Mouse (Mus musculus) heart, embryonic 12.5 days (tissue): Measurements from ENCODE around the gene Pdk2. TPM values are rescaled to one million over a fixed set of nuclear protein-coding genes. Genes with fewer than 3 reads are reported as not detected.

Experiments used
- ATAC-seq: fragments of 200-750 bp; cut with Nextera tagmentation; 2 replicates; pipeline ENCODE4 v1.8.0; 2017; ENCODE audit warnings: moderate TSS enrichment, moderate library complexity; ENCODE audit not compliant: insufficient number of reproducible peaks, low FRiP score
- H3K27ac ChIP-seq: fragments of 300-500 bp; sonication (generic); 2 replicates; pipeline ENCODE4 v1.5.1; 2016; ENCODE audit warnings: mild to moderate bottlenecking, moderate library complexity; ENCODE audit not compliant: poor library complexity, severe bottlenecking
- H3K27me3 ChIP-seq: fragments of 300-500 bp; sonication (generic); replicated peaks from 2 replicates; pipeline ENCODE4 v1.6.1; 2016; ENCODE audit warnings: mild to moderate bottlenecking, moderate library complexity
- H3K36me3 ChIP-seq: fragments of 300-500 bp; sonication (generic); 2 replicates; pipeline ENCODE4 v1.6.1; 2016; ENCODE audit warnings: mild to moderate bottlenecking, moderate library complexity
- H3K4me1 ChIP-seq: fragments of 300-500 bp; sonication (generic); replicated peaks from 2 replicates; pipeline ENCODE4 v1.6.1; 2016; ENCODE audit warnings: mild to moderate bottlenecking
- H3K4me2 ChIP-seq: fragments of 300-500 bp; sonication (generic); 2 replicates; pipeline ENCODE4 v1.6.1; 2016; ENCODE audit warnings: mild to moderate bottlenecking, moderate library complexity
- H3K4me3 ChIP-seq: fragments of 300-500 bp; sonication (generic); 2 replicates; pipeline ENCODE4 v1.5.1; 2016; ENCODE audit warnings: mild to moderate bottlenecking
- H3K9ac ChIP-seq: fragments of 300-500 bp; sonication (generic); 2 replicates; pipeline ENCODE4 v1.6.1; 2016; ENCODE audit warnings: mild to moderate bottlenecking, moderate library complexity
- H3K9me3 ChIP-seq: fragments of 300-500 bp; sonication (generic); replicated peaks from 2 replicates; pipeline ENCODE4 v1.6.1; 2016; ENCODE audit warnings: mild to moderate bottlenecking, moderate library complexity
- WGBS: fragments of 180-500 bp; shearing (Covaris S2); methylation state at CpG from one replicate; pipeline ENCODE4 v1.1.7; 2016; 5-methylcytosine and 5-hydroxymethylcytosine counted together
- polyA plus RNA-seq: library from polyadenylated mRNA; unstranded; fragments of >200 nt; fragmentation: Nextera tagmentation; extraction: Ambion mirVana; gene quantifications from 2 replicates; pipeline ENCODE4 v1.2.1, GENCODE M21; 2016

Pdk2 gene
- polyA plus RNA-seq, 1 experiment from 2014 or later = 65.1 TPM

DNA sequence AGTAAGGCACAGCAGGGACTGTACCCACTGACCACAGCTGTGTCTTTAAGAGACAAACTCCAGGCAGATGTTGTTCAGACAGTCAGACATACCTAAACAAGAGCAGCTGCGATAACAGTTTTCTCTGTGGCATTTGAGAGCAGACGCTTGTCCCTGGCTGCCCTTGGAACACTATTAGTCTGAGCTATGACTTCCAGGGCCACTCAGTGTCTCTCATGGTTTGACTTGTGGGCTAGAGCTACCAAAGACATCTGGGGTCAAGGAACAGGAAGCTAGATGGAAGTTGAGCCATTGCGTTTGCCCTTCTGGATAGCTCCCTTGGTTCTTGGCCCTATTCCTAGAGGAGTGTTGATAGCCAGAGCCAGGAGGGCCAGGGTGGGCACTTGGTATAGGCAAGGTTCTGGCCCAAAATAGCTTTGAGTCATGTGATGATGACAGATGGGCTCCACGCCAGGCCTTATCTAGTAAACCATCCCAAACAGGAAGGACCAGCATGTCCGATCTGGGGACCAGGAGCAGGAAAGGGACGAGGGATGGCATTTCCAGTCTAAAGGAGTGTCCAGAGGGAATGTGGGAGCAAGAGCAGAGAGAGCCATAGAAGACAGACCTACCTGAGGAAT is 38.2 kb upstream of the Pdk2 start:
- Histone ChIP-seq H3K27ac (no peak overlapping the region), H3K9me3 (no peaks in the 10 kb centered on the region), H3K9ac (no peak overlapping the region), H3K4me1 (peaks cover 53% of the 10 kb centered on the region), H3K27me3 (peaks cover 10% of the 10 kb centered on the region), H3K4me2 (0 out of 2 replicates have a peak overlapping the region, but pooled peaks have one; percentile 4), H3K36me3 (no peaks in the 10 kb centered on the region), H3K4me3 (no peak overlapping the region)
- 17% methylated on average over 6 of the region's 6 CpGs for WGBS
- ATAC-seq = no peak

DNA sequence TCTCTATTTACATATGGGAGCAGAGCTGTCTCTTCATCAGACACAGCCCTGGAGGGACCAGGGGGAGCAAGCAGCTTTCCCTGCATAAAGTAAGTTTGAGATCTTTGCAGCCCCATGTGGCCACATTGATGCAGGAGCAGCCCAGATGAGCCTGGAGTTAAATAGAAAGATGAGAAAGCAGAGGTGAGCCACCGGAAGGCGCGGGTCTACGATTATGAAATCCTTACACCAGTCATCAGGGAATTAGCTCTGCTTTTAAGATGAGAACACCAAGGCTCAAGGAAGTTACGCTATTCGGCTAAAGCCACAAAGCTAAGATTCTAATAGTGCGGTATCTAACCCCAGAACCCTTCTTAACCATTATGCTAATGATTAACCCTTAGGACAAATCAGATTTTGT is 36.8 kb upstream of the Pdk2 start:
- Histone ChIP-seq H3K27me3 (peaks cover 10% of the 10 kb centered on the region), H3K9me3 (no peaks in the 10 kb centered on the region), H3K36me3 (no peaks in the 10 kb centered on the region), H3K27ac (no peak overlapping the region), H3K4me1 (peaks cover 59% of the 10 kb centered on the region), H3K9ac (no peak overlapping the region), H3K4me2 (no peak overlapping the region), H3K4me3 (no peak overlapping the region)
- WGBS = 62% methylated on average over 7 of the region's 7 CpGs
- no peak for ATAC-seq

DNA sequence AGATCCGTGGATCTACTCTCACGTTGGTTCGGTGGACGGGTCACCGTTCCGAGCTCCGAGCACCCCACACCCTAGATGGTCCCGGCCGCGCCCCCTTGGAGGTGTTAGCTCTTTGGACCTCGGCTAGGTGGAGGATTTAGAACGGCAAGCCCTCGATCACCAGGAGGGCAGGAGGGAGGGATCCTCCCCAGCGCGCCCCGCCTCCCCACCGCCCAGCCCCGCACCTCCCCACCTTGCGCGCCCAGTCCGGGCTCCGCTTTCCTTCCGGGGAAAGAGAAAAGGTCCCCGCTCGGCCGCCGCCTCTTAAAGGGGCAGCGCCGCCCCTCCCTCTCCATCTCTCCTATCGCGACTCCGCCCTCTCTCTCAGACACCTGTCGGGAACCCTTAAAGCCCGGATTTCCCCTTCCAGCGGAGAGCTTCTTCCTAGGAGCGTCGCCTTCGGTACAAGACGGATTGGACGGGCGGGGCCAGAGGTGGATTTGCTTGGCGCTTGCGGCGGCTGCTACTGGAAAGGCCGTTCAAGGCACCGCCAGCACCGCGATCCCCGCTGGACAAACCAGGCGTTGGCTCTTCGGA is 35.5 kb upstream of the Pdk2 start, which contains the start of gene Itga3:
Gene Itga3 (minus strand): TSS at position 266 of the 576 bp plus-strand sequence.
- H3K4me1 ChIP-seq = peaks cover 72% of the 10 kb centered on the region
- peak within 1 kb of the TSS; percentile 75 for H3K27ac ChIP-seq

DNA sequence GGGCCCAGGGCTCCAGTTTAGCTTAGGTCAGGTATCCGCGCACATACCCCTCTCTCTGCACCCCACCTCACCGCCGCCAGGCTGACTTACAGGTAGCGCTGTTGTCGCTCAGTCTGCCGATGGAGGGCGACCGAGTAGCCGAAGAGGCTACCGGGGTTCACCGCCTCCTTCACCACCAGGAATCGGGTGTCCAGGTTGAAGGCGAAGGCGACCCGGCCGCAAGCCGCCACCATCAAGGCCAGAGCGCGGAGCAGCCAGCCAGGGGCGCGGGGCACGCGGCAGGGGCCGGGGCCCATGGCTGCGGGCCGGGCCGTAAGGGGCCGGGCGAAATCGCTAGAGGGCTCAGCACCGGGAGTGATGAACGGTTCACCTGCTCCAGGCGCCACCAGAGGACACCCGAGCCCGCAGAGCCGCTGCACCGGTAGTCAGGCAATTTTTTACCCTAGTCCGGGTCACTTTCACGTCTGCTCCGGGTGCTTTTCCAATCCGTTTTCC is 34.9 kb upstream of the Pdk2 start:
- Histone ChIP-seq H3K27me3 (peaks cover 10% of the 10 kb centered on the region), H3K9ac (peak overlapping the region; percentile 87), H3K4me3 (peak overlapping the region; percentile 78), H3K27ac (peak overlapping the region; percentile 75), H3K9me3 (no peaks in the 10 kb centered on the region), H3K4me1 (peaks cover 78% of the 10 kb centered on the region), H3K4me2 (peak overlapping the region; percentile 87), H3K36me3 (no peaks in the 10 kb centered on the region)
- WGBS = under 1% methylated on average over 41 of the region's 42 CpGs
- ATAC-seq = peak; percentile 24; the same call in 1 of the 2 replicates

More for the DNA sequence above, 35.5 kb upstream of the Pdk2 start, which contains the start of gene Itga3:
- Histone ChIP-seq H3K4me3 (peak within 1 kb of the TSS; percentile 78), H3K27me3 (peaks cover 10% of the 10 kb centered on the region), H3K9me3 (no peaks in the 10 kb centered on the region), H3K9ac (peak within 1 kb of the TSS; percentile 87), H3K36me3 (no peaks in the 10 kb centered on the region), H3K4me2 (peak within 1 kb of the TSS; percentile 87)
- ATAC-seq = peak; percentile 54
- under 1% methylated on average over 50 of the region's 51 CpGs for WGBS

DNA sequence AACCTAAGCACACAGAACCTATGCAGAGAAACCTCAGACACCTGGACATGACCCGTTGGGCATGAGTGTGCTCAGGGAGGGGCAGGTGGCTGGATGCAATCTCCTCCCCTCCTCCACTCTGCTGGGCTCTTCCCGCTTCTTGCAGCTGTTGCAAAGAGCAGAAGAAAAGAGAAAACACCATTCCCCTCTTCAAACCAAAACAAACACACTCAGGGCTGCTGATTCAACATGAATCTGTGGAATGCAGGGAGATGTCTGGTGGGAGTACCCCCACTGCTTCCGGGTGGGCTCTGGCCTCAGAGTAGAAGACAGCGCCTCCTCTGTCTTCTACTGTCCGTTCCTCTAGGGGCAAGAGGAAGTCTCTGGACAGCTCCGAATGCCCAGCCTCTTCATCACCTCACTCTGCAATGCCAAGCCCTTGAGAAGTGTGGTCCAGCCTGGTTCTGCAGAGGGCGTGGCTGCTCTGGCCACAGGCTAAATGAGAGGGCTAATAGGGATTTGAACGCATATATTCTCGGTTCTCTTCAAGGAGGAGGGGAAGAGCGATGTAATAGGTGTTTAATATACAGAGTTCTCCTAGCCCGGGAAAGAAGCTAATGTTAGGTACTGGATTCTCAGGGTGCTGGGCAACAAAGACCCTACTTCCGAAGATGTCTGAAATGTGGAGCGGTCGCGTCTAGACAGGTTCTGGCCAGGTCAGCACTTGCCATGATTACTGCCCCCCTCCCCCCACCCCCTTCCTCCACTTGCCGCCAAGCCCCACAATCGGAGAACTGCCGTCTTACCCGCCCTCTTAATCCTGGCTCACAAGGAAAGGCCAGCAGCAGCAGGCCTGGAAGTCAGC is 34.3 kb upstream of the Pdk2 start:
- 5% methylated on average over 19 of the region's 19 CpGs for WGBS
- peaks cover 82% of the 10 kb centered on the region for H3K4me1 ChIP-seq
- peak overlapping the region; percentile 75; the same call in 1 of the 2 replicates for H3K27ac ChIP-seq
- peak overlapping the region; percentile 78 for H3K4me3 ChIP-seq
- ATAC-seq = no peak
- peaks cover 10% of the 10 kb centered on the region for H3K27me3 ChIP-seq
- H3K4me2 ChIP-seq = peak overlapping the region; percentile 87
- no peaks in the 10 kb centered on the region for H3K36me3 ChIP-seq
- H3K9me3 ChIP-seq = no peaks in the 10 kb centered on the region
- peak overlapping the region; percentile 87 for H3K9ac ChIP-seq

DNA sequence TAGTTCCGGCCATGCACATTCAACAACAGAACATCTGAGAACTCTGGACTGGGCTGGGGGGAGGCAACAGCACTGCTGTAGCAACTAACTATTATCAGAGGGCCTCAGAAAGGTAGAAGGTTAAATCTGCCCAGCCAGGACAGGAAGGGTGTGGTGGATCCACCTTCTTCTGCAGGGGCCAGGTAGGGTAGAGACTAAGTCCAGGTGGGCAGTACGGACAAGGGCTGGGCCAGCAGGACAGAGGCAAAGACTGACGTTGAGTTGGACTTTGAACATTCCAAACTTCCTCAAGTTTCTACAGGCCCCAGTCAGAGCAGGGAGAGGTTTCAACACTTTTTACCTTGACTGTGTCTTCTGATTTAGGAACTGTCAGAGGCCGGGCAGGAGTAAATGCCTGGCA is 33.5 kb upstream of the Pdk2 start:
- ATAC-seq = no peak
- Histone ChIP-seq H3K9me3 (no peaks in the 10 kb centered on the region), H3K27me3 (peaks cover 10% of the 10 kb centered on the region), H3K9ac (no peak overlapping the region), H3K27ac (no peak overlapping the region), H3K36me3 (no peaks in the 10 kb centered on the region), H3K4me3 (peak overlapping the region; percentile 78), H3K4me1 (peaks cover 82% of the 10 kb centered on the region), H3K4me2 (peak overlapping the region; percentile 87)
- WGBS = 61% methylated on average over 4 of the region's 4 CpGs

DNA sequence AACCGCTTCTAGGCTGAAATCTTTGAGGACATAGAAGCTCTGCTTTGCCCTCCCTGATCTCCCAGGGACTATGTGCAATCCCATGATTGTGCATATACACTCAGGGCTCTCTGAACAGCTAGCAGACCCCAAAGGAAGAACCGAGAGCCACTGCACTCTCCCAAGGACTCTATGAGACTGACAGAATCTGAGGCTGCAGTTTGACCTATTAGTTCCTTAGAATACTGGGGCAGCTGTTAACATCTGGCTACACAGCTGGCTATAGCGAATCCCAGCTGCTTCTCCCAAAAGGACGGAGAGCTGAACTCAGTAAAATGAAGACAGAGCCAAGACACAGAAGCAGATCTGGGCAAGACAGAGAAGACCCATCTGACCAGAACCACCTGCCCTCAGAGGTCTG is 32.7 kb upstream of the Pdk2 start:
- H3K4me1 ChIP-seq = peaks cover 82% of the 10 kb centered on the region

DNA sequence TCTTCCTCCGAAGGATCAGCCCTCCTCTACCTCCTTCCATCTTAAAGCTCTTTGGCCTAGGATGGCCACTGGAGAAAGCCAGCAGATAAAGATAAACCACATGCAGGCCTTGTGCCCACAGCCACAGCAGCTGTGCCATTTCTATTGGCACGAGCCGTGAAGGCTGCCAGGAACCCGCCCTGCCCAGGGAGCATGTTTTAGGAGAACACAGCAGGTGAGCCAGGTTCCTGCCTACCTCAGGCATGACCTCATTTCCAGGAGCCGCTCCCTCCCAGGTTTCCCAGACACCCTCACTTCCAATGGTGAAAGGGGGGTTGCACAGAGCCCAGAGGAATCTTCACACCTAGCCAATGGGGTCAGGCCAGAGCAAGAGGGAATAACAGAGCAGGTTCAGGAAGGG is 31.6 kb upstream of the Pdk2 start:
- H3K27ac ChIP-seq = peak overlapping the region; percentile 88; the same call in 1 of the 2 replicates
- H3K9me3 ChIP-seq = no peaks in the 10 kb centered on the region
- peak overlapping the region; percentile 8; the same call in 1 of the 2 replicates for H3K4me2 ChIP-seq
- ATAC-seq = no peak
- H3K4me3 ChIP-seq = no peak overlapping the region
- peaks cover 9% of the 10 kb centered on the region for H3K27me3 ChIP-seq
- WGBS = 62% methylated on average over 5 of the region's 5 CpGs
- H3K36me3 ChIP-seq = no peaks in the 10 kb centered on the region
- H3K9ac ChIP-seq = no peak overlapping the region
- peaks cover 79% of the 10 kb centered on the region for H3K4me1 ChIP-seq

More for the DNA sequence above, 32.7 kb upstream of the Pdk2 start:
- Histone ChIP-seq H3K9me3 (no peaks in the 10 kb centered on the region), H3K4me2 (0 out of 2 replicates have a peak overlapping the region, but pooled peaks have one; percentile 87), H3K27me3 (peaks cover 10% of the 10 kb centered on the region), H3K4me3 (no peak overlapping the region), H3K36me3 (no peaks in the 10 kb centered on the region), H3K27ac (no peak overlapping the region), H3K9ac (no peak overlapping the region)
- ATAC-seq = no peak
- WGBS = 75% methylated on average over 4 of the region's 4 CpGs

DNA sequence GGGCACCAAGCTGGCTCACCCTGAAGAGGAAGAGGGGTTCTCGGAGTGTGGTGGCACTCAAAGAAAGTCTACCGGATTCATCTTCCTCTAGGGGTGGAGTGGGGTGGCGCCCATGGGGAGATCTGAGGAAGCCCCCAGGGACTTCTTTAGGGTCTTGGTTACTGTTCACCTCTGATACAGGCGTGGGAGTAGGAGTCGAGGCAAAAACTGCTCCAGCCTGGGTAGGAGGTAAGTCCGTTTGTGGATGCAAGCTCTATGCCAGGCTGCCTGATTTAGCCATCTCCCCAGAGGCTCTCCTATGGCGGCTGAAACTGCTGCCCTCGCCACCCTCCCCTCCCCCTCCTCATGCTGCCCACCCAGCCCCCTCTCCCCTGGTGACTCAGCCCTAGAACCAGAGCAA is 31.0 kb upstream of the Pdk2 start:
- Histone ChIP-seq H3K4me3 (no peak overlapping the region), H3K9me3 (no peaks in the 10 kb centered on the region), H3K36me3 (peaks cover 4% of the 10 kb centered on the region; the same call in 1 of the 2 replicates), H3K9ac (no peak overlapping the region), H3K27me3 (peaks cover 6% of the 10 kb centered on the region; the same call in 1 of the 2 replicates), H3K27ac (peak overlapping the region; percentile 88), H3K4me2 (peak overlapping the region; percentile 47), H3K4me1 (peaks cover 76% of the 10 kb centered on the region)
- WGBS = 53% methylated on average over 8 of the region's 8 CpGs
- no peak for ATAC-seq

DNA sequence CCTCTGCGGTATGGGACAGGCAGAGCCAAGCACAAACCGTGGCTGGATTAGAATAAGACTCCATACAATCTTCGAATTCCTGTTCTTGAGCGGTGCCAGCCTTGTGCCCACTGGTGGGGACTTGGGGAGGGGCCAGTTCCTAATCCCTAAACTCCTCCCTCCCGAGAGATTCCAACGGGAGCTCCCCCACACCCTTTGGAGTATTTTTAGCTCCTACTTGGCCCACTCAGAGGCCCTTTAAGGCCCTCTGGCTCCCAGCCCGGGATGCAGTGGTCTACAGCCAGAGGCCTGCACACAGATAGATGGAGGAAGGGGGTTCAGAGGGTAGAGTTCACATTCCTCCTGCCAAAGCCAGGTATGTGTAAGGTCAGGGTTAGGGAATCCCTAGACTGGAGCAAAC is 30.1 kb upstream of the Pdk2 start:
- ATAC-seq = peak; percentile 59
- no peak overlapping the region for H3K9ac ChIP-seq
- 25% methylated on average over 7 of the region's 7 CpGs for WGBS
- peak overlapping the region; percentile 88 for H3K27ac ChIP-seq
- no peaks in the 10 kb centered on the region for H3K9me3 ChIP-seq
- H3K4me2 ChIP-seq = peak overlapping the region; percentile 47
- peaks cover 74% of the 10 kb centered on the region for H3K4me1 ChIP-seq
- H3K36me3 ChIP-seq = peaks cover 9% of the 10 kb centered on the region; the same call in 1 of the 2 replicates
- H3K4me3 ChIP-seq = no peak overlapping the region
- 0 out of 2 replicates have a peak, but pooled peaks cover 3% of the 10 kb centered on the region for H3K27me3 ChIP-seq
